Mouse (Mus musculus) stomach, embryonic 15.5 days (tissue): ENCODE data around the gene Scaf11. TPM values are rescaled to one million over a fixed set of nuclear protein-coding genes. Genes with fewer than 3 reads are reported as not detected.
"Not testable (repeated sequence)": the region's sequence is repeated elsewhere in the genome, so short reads cannot be mapped to it uniquely, and the experiment has no call there.

Source experiments
- ATAC-seq: fragments of 200-750 bp; cut with Nextera tagmentation; 2 replicates; pipeline ENCODE4 v1.8.0; 2017; ENCODE audit warnings: low read depth, moderate number of reproducible peaks, moderate TSS enrichment; ENCODE audit not compliant: insufficient read depth, low FRiP score
- H3K27ac ChIP-seq: fragments of 300-500 bp; sonication (generic); 2 replicates; pipeline ENCODE4 v1.5.1; 2015; ENCODE audit warnings: mild to moderate bottlenecking, inconsistent platforms
- H3K27me3 ChIP-seq: fragments of 300-500 bp; sonication (generic); replicated peaks from 2 replicates; pipeline ENCODE4 v1.6.1; 2015; ENCODE audit warnings: inconsistent platforms
- H3K36me3 ChIP-seq: fragments of 300-500 bp; sonication (generic); 2 replicates; pipeline ENCODE4 v1.6.1; 2015; ENCODE audit warnings: inconsistent platforms
- H3K4me1 ChIP-seq: fragments of 300-500 bp; sonication (generic); 2 replicates; pipeline ENCODE4 v1.6.1; 2015; ENCODE audit warnings: inconsistent platforms
- H3K4me2 ChIP-seq: fragments of 300-500 bp; sonication (generic); 2 replicates; pipeline ENCODE4 v1.6.1; 2015; ENCODE audit warnings: mild to moderate bottlenecking, inconsistent platforms
- H3K4me3 ChIP-seq: fragments of 300-500 bp; sonication (generic); replicated peaks from 2 replicates; pipeline ENCODE4 v1.5.1; 2015; ENCODE audit warnings: inconsistent platforms
- H3K9ac ChIP-seq: fragments of 300-500 bp; sonication (generic); 2 replicates; pipeline ENCODE4 v1.6.1; 2015; ENCODE audit warnings: inconsistent platforms
- H3K9me3 ChIP-seq: fragments of 300-500 bp; sonication (generic); 2 replicates; pipeline ENCODE4 v1.6.1; 2016; ENCODE audit warnings: inconsistent platforms
- WGBS: fragments of 180-500 bp; shearing (Covaris S2); methylation state at CpG from one replicate; pipeline ENCODE4 v1.1.7; 2015; 5-methylcytosine and 5-hydroxymethylcytosine counted together
- polyA plus RNA-seq: library from polyadenylated mRNA; unstranded; fragments of >200 nt; fragmentation: Nextera tagmentation; extraction: Ambion mirVana; gene quantifications from 2 replicates; pipeline ENCODE4 v1.2.1, GENCODE M21; 2015

The Scaf11 gene
- 90.8 and 95.0 TPM in 2 replicates for polyA plus RNA-seq

DNA sequence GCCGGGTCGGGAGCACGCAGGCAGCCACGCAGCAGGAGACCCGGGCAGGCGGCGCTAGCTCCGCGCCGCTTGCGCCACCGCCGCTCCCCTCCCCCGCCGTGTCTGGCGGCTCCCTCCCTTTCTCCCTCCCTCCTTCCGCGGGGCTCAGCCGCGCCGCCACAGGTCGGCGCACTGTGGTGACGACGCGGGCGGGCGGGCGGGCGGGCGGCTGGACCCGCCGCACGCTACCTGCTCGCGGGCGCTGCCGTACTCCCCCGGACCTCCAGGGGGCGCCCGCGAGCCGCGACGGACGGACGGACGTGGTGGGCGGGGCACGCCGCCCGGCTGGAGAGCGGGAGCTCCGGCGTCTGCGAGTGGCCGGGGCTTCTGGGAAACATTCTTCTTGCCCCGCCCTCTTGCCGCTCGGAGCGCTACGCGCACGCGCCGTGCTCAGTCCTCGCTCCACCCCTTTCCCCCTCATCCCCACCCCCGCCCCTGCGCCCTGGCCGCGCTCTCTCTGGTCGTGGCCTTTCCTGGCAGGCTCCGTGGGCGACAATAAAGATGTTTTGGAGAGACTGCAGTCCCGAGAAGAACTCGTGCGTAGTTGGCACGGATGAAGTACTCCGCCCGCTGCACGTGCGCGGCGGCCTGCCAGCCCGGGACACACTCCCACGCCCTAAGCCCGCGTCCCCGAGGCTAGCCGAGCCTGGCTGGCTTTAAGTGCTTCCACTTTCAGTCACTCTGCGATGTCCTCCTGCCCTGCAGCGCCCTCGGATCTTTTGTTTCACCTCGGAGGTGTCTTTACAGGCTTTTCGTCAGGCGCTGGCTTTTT is at the start of gene Scaf11:
Gene Scaf11 (minus strand): TSS at position 114 of the 811 bp plus-strand sequence.
- Histone ChIP-seq H3K27ac (peak within 1 kb of the TSS; percentile 100), H3K27me3 (no peaks in the 10 kb centered on the region), H3K36me3 (no peaks in the 10 kb centered on the region), H3K4me3 (peak within 1 kb of the TSS; percentile 95), H3K9me3 (no peaks in the 10 kb centered on the region), H3K9ac (peak within 1 kb of the TSS; percentile 92), H3K4me2 (peak within 1 kb of the TSS; percentile 84), H3K4me1 (peaks cover 4% of the 10 kb centered on the region; the same call in 1 of the 2 replicates)
- under 1% methylated on average over 73 of the region's 96 CpGs for WGBS
- ATAC-seq: peak; percentile 93

DNA sequence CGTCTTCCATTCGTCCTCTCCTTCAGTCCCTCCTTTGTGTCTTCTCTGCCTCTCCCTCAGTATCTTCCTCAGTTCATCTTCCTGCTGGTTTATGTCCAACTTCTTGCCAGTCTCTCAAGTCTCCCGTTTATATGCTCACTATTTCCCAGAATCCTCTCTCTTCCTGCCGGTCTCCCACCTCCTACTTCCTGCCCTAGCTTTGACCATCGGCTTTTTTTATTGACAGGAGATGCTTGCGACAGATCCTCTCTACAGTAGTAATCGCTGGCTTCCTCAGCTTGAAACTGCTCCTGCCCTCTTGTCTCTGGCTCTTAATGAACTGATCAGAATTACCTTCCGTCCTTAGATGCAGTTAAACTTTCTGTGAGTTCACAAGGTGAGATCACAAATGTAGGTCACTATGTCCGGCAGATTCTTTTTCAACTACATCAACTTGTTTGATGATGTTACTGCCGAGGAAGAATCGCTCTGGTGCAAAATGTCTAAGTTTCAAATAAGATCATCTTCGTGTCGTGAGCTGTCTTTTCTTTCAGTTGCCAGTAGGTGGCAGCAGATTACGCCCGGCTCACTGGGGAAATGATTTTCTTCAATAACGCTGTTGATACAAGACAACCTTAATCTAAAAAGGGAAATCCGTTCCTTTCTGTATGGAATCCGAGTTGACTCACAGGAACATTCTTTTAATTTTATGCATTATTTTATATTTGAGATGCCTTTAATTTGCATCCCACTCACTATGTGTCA is 46.6 kb upstream of the Scaf11 start:
- H3K4me2 ChIP-seq: peak overlapping the region; percentile 45
- H3K9me3 ChIP-seq: no peaks in the 10 kb centered on the region
- H3K36me3 ChIP-seq: no peaks in the 10 kb centered on the region
- ATAC-seq: no peak
- no peaks in the 10 kb centered on the region for H3K4me1 ChIP-seq
- H3K27ac ChIP-seq: no peak overlapping the region; the same call in 1 of the 2 replicates
- H3K27me3 ChIP-seq: no peaks in the 10 kb centered on the region
- H3K9ac ChIP-seq: no peak overlapping the region
- peak overlapping the region; percentile 18; the same call in 1 of the 2 replicates for H3K4me3 ChIP-seq
- WGBS: 33% methylated on average over 18 of the region's 18 CpGs

DNA sequence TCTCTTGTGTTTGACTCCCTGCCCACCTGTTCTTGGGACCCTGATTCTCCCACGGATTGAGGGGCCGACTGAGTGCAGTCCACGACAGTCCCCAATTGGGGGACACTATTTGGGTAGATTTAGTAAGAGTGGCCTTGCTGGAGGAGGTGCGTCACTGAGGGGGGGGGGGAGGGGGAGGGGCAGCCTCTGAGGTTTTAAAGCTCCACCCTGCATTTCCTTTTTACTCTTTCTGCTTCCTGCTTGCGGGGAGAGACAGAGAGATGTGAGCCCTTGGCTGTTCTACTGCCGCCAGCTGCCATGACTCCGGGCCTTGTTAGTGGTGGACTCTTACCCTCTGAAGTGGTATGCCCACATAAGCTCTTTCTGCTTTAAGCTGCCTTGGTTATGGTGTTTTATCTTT is 37.0 kb upstream of the Scaf11 start:
- no peak overlapping the region for H3K4me2 ChIP-seq
- H3K36me3 ChIP-seq: no peaks in the 10 kb centered on the region
- 0 out of 2 replicates have a peak, but pooled peaks cover 5% of the 10 kb centered on the region for H3K9me3 ChIP-seq
- H3K9ac ChIP-seq: no peak overlapping the region
- no peak for ATAC-seq
- H3K27ac ChIP-seq: no peak overlapping the region
- no peaks in the 10 kb centered on the region for H3K27me3 ChIP-seq
- no peaks in the 10 kb centered on the region for H3K4me1 ChIP-seq
- no peak overlapping the region for H3K4me3 ChIP-seq
- 81% methylated on average over 7 of the region's 7 CpGs for WGBS

DNA sequence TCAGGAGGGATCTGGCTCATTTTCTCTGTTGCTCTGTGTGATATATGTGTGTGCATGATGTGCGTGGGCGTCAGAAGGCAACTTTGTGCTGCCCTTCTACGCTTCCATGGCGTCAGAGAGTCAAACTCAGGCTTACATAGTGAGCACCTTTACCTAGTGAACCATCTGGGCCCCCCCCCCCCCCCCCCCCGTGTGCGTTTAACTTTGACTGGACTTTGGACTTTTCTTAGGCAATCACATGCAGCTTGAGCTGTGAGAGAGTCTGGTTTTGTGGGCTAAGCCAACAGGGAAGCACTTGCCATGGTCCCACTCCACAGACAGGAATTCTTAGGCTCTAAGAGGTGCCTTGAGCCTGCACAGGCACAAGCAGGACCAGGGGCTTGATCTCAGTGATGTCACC is 33.6 kb upstream of the Scaf11 start:
- WGBS: 64% methylated on average over 6 of the region's 6 CpGs
- Histone ChIP-seq H3K27ac (no peak overlapping the region), H3K4me2 (no peak overlapping the region), H3K4me1 (0 out of 2 replicates have a peak, but pooled peaks cover 3% of the 10 kb centered on the region), H3K9ac (no peak overlapping the region), H3K27me3 (no peaks in the 10 kb centered on the region), H3K4me3 (no peak overlapping the region), H3K36me3 (no peaks in the 10 kb centered on the region), H3K9me3 (no peaks in the 10 kb centered on the region)
- no peak for ATAC-seq

DNA sequence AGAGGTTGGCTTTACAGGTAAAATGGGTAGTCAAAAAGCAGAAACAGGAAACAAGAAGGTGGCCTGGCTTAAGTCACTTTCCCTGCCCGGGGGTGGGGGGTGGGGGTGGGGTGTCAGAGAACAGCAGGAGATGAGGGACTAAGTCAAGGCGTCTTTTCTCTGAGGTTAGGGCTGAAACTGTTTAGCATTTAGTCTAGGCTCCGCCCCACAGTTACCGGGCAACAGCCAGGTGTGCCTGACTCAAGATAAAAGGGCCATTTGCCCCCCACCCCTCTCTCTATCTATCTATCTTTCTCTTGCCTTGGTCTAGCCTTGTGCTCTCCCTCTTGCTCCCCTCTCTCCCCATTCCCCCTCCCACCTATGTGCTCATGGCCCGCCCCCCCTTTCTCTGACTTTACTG is 32.9 kb upstream of the Scaf11 start:
- H3K27me3 ChIP-seq: no peaks in the 10 kb centered on the region
- peaks cover 8% of the 10 kb centered on the region; the same call in 1 of the 2 replicates for H3K4me1 ChIP-seq
- no peak overlapping the region for H3K4me3 ChIP-seq
- ATAC-seq: no peak
- 49% methylated on average over 5 of the region's 5 CpGs for WGBS
- no peaks in the 10 kb centered on the region for H3K36me3 ChIP-seq
- no peak overlapping the region for H3K9ac ChIP-seq
- no peak overlapping the region for H3K27ac ChIP-seq
- no peaks in the 10 kb centered on the region for H3K9me3 ChIP-seq
- H3K4me2 ChIP-seq: no peak overlapping the region

DNA sequence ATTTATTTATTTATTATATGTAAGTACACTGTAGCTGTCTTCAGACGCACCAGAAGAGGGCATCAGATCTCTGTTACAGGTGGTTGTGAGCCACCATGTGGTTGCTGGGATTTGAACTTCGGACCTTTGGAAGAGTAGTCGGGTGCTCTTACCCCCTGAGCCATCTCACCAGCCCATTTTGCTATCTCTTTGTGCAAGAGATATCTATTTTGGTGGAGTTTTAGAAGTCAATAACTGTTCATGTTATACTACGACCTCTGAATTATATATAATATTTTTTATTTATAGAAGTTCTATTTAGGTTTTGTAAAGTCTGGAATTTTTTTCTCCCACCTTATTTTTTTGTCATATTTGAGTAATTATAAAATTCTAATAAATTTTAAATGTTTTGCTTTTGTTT is 32.3 kb upstream of the Scaf11 start:
- not testable (repeated sequence) for H3K9ac ChIP-seq, H3K9me3 ChIP-seq, H3K4me1 ChIP-seq, H3K4me2 ChIP-seq, H3K27ac ChIP-seq, H3K36me3 ChIP-seq, ATAC-seq, H3K27me3 ChIP-seq, H3K4me3 ChIP-seq
- 82% methylated on average over 4 of the region's 4 CpGs for WGBS

DNA sequence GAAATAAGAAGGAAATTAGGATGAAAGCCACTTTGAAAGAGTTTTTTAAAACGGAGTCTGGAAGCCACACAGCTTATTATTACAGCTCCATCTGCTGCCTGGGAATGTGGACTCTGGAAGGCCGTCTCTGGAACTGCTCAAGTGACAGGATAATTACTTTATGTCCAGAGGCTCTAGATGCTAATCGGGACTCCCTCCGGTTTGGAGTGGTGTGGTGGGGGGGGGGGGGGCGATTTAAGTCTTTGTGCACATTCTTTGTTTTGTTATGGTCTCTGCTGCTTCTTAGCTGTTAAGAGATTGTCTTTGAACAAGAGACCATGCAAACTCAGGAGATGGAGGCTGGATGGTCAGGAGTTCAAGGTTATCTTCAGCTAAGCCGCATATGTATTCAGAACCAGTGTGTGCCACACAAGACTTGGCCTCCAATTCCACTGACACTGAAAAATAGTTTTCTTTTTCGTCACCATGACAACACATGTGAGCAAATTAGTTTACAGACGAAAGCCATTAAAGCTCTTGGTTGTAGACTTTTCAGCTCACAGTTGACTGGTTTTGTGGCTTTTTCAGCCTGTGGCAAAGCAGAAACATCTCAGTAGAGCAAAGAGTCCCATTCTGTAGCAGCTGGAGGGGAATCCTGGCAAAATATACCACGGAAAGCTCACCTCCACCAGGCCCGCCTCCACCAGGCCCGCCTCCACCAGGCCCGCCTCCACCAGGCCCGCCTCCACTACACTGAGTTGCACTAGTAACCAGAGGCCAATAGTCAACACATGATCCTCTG is 31.4 kb upstream of the Scaf11 start:
- Histone ChIP-seq H3K36me3 (no peaks in the 10 kb centered on the region), H3K4me3 (no peak overlapping the region), H3K9me3 (no peaks in the 10 kb centered on the region), H3K27me3 (no peaks in the 10 kb centered on the region), H3K27ac (peak overlapping the region; percentile 67), H3K9ac (no peak overlapping the region), H3K4me2 (no peak overlapping the region), H3K4me1 (peaks cover 14% of the 10 kb centered on the region; the same call in 1 of the 2 replicates)
- 0 out of 2 replicates have a peak, but pooled peaks have one; percentile 51 for ATAC-seq
- 36% methylated on average over 13 of the region's 13 CpGs for WGBS

DNA sequence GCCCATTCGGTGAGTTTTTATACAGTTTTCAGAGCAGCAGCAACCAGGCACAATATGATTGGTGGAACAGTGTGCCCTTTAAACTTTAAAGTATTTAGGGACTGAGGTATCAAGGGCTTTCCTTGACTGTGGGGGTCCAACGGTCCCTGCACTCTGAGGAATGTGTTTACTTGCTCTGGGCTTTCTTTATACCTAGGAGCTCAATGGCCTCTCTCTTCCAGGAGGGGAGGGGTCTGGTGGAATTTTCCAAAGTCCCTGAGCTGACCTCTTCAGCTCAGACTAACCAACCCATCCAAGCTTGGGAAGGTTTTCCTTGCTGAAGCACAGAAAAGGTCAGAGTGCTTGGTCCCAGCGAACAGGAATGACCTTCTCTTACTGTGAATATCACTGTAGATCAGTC is 30.8 kb upstream of the Scaf11 start:
- H3K9ac ChIP-seq: no peak overlapping the region
- H3K4me1 ChIP-seq: peaks cover 14% of the 10 kb centered on the region; the same call in 1 of the 2 replicates
- no peaks in the 10 kb centered on the region for H3K9me3 ChIP-seq
- no peak for ATAC-seq
- no peaks in the 10 kb centered on the region for H3K27me3 ChIP-seq
- 26% methylated on average over 3 of the region's 3 CpGs for WGBS
- no peak overlapping the region for H3K4me2 ChIP-seq
- peak overlapping the region; percentile 16; the same call in 1 of the 2 replicates for H3K27ac ChIP-seq
- H3K36me3 ChIP-seq: no peaks in the 10 kb centered on the region
- no peak overlapping the region for H3K4me3 ChIP-seq

DNA sequence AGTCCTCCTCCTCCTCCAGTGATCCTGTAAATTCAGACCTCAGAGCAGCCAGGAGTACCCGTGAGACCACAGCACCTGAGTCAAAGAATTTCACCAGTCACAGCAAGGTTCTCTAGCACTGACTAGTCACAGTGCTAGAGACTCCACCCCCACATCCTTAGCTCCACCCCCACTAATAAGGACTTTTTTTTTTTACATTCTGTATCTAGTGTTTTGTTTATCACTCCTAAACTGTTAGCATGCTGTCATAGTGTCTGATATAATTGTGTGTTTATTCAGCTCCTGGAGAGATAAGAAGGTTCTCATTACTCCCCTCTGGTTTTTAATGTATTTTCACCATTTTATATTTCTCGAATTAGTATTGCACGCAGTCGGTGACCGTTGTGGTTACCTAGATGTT is 29.5 kb upstream of the Scaf11 start:
- 80% methylated on average over 5 of the region's 5 CpGs for WGBS
- no peak for ATAC-seq

DNA sequence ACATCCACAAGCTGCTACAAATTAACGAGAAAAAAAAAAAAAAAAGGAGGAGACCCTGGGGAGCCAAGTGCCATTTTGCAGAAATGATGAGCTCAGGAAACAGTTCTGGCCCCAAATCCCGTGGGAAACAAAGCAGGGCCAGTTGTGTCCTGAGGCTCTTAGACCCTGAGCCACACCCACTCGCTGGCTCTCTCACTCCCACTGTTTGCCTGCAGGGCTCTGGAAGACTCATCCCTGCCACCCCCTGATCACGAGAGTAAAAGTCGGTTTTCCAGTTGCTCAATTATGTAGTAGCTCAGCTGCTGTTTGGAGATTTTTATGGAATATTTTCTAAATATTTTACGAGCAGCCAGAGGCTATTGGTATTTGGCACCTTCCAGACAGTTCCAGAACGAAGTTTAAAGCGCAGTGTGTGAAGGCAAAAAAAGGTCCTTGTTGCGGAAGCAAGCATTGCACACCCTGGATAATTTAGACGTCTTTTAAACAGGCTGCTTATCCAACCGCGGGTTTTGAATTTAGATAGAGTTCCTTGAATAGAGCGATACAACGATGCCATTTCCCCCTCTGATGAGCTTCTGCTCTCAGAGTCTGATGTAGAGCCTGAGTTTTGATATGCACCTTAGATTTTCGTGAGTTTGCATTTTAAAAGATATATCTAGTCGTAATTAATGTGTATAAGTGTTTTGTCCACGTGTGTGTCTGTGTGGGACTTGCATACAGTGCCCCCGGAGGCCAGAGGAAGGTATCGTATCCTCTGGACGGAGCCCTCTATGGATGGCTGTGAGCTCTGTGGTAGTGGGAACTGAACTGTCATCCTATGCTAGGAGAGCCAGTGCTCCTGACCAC is 28.5 kb upstream of the Scaf11 start:
- no peak overlapping the region for H3K4me3 ChIP-seq
- no peak overlapping the region for H3K9ac ChIP-seq
- peak overlapping the region; percentile 32 for H3K4me2 ChIP-seq
- H3K36me3 ChIP-seq: no peaks in the 10 kb centered on the region
- peaks cover 14% of the 10 kb centered on the region; the same call in 1 of the 2 replicates for H3K4me1 ChIP-seq
- no peak for ATAC-seq
- H3K27ac ChIP-seq: no peak overlapping the region
- H3K9me3 ChIP-seq: no peaks in the 10 kb centered on the region
- WGBS: 27% methylated on average over 20 of the region's 20 CpGs
- no peaks in the 10 kb centered on the region for H3K27me3 ChIP-seq

More for the DNA sequence above, 29.5 kb upstream of the Scaf11 start:
- no peak overlapping the region for H3K9ac ChIP-seq
- H3K4me1 ChIP-seq: peaks cover 14% of the 10 kb centered on the region; the same call in 1 of the 2 replicates
- no peaks in the 10 kb centered on the region for H3K36me3 ChIP-seq
- no peak overlapping the region for H3K4me3 ChIP-seq
- H3K27ac ChIP-seq: no peak overlapping the region
- H3K27me3 ChIP-seq: no peaks in the 10 kb centered on the region
- H3K4me2 ChIP-seq: no peak overlapping the region
- no peaks in the 10 kb centered on the region for H3K9me3 ChIP-seq
